Mouse (Mus musculus) G1E (cell line): ENCODE data around the gene Prrt1.

ENCODE experiments used
- CTCF ChIP-seq: IDR thresholded peaks from 2 replicates; pipeline ENCODE4 v1.5.1; 2012; ENCODE audit warnings: low read depth, low read length, inconsistent platforms, mixed read lengths
- GATA1 ChIP-seq: IDR thresholded peaks from 2 replicates; pipeline ENCODE4 v1.6.1; 2012; ENCODE audit warnings: borderline replicate concordance, low read length, inconsistent platforms, mixed read lengths
- POLR2AphosphoS5 ChIP-seq: IDR thresholded peaks from 2 replicates; pipeline ENCODE4 v1.6.1; 2012; ENCODE audit warnings: low read depth, low read length, inconsistent platforms; ENCODE audit not compliant: insufficient replicate concordance

GRCm38 (mm10) chr17:34626773-34627092 is 2.6 kb upstream of the Prrt1 start:
- no peak for TF ChIP-seq CTCF
- TF ChIP-seq GATA1 = no peak
- TF ChIP-seq POLR2AphosphoS5 = no peak
